Mouse (Mus musculus) left cerebral cortex, postnatal 4 days (tissue): ENCODE measurements around the gene Trim54. TPM values are rescaled to one million over a fixed set of nuclear protein-coding genes. Genes with fewer than 3 reads are reported as not detected.
A peak's percentile ranks its signal among the peaks of the same experiment; 100 is the strongest.

Source experiments
- DNase-seq: peaks from one replicate; pipeline ENCODE4 v3.0.0-alpha.2; 2022
- intact Hi-C: fragments of 180-260 bp; cut with DNase I; formaldehyde crosslinking; loops from one replicate; pipeline ENCODE4 v1.15.1; 2025
- total RNA-seq, 2 experiments: library from RNA; stranded (reverse); gene quantifications; 2 replicates each; pipeline ENCODE4 v1.2.3; 2021

The Trim54 gene
- total RNA-seq, 2 experiments from 2014 or later = not detected

GRCm38 (mm10) chr5:31179766-31180630 lies 63.5 kb downstream of the Trim54 start, which contains the start of the genes Gm29609 and Gtf3c2:
Gm29609 (minus strand) TSS chr5:31179911.
Gtf3c2 (minus strand) TSS chr5:31180144.
- intact Hi-C loops = no loop called here
- DNase-seq = peak; percentile 96

DNA sequence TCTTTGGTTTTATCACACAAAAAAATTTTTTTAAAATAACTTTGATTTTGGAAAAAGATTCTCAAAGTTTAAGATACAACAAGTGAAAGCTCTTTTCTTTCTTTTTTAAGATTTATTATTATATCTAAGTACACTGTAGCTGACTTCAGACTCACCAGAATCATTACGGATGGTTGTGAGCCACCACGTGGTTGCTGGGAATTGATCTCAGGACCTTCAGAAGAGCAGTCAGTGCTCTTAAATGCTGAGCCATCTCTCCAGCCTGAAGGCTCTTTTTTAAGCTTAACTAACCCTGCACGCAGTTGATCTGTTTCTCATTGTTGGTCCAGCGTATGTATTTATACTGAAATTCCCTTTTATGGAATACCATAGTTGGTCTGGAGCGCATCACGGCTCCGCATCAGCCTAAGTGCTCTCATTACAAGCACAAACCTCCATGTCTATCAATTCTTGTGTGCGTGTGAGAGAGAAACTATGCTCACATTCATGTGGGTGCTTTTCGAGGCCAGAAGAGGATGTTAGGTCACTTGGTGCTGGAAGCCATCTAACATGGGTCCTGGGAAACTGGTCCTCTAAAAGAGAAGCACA lies 64.8 kb downstream of the Trim54 start:
- intact Hi-C loops = no loop called here

DNA sequence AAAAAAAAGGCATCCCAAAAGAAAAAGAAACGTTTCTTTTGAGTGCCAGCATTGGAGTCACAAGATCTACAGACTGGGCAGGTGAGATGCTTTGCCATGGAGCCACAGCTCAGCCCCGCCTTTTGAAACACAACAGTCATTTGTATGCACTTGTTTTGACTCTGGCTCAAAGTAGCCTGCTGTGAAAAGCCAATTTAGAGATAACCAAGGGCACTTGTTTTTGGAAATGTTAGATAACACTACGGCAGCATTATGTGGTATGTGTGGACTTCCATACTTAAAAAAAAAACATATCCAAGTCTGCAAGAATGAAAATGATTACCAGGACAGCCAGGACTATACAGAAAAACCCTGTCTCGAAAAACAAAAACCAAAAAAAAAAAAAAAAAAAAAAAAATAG lies 67.2 kb downstream of the Trim54 start:
- intact Hi-C loops = no loop called here
- DNase-seq = no peak

More for the DNA sequence above, 64.8 kb downstream of the Trim54 start:
- DNase-seq = no peak

Other genes starting within 250 kb of the Trim54 start
- gene Tmem214, start 248.7 kb upstream of the Trim54 start, total RNA-seq = 10 to 100 TPM; 60.3 to 65.5 TPM
- gene Agbl5, start 228.0 kb upstream of the Trim54 start, total RNA-seq = 10 to 100 TPM; 48.4 to 52.2 TPM
- gene Ost4, start 208.9 kb upstream of the Trim54 start, total RNA-seq = 100 to 1,000 TPM in 1 of 2 experiments, 10 to 100 TPM in 1; 95.0 to 112 TPM
- gene Emilin1, start 203.3 kb upstream of the Trim54 start, total RNA-seq = 1 to 10 TPM; 7.0 to 7.9 TPM
- gene Khk, start 195.3 kb upstream of the Trim54 start, total RNA-seq = 1 to 10 TPM; 4.7 to 4.8 TPM
- 10 to 100 TPM; 53.9 TPM for gene Cgref1, start 171.1 kb upstream of the Trim54 start, total RNA-seq
- gene Preb, start 156.4 kb upstream of the Trim54 start, total RNA-seq = 100 to 1,000 TPM; 114 to 116 TPM
- under 1 TPM in 1 of 2 experiments, not detected in 1; 0.08 TPM for gene Tcf23, start 148.1 kb upstream of the Trim54 start, total RNA-seq
- 10 to 100 TPM; 59.2 to 66.2 TPM for gene Atraid, start 68.4 kb upstream of the Trim54 start, total RNA-seq
- gene Slc5a6, start 67.8 kb upstream of the Trim54 start, total RNA-seq = 10 to 100 TPM; 17.6 to 23.5 TPM
- 10 to 100 TPM; 34.1 to 37.6 TPM for gene Cad, start 61.9 kb upstream of the Trim54 start, total RNA-seq
- gene Dnajc5g, start 10.4 kb upstream of the Trim54 start, total RNA-seq = not detected
- gene Slc30a3, start 8.5 kb upstream of the Trim54 start, total RNA-seq = 10 to 100 TPM; 11.9 to 14.1 TPM
- not detected for gene Ucn, start 22.1 kb downstream of the Trim54 start, total RNA-seq
- 10 to 100 TPM; 25.1 to 31.4 TPM for gene Mpv17, start 37.5 kb downstream of the Trim54 start, total RNA-seq
- gene Gm29609, start 63.2 kb downstream of the Trim54 start, total RNA-seq = 1 to 10 TPM; 2.7 to 4.4 TPM
- 10 to 100 TPM; 68.9 to 74.0 TPM for gene Gtf3c2, start 63.4 kb downstream of the Trim54 start, total RNA-seq
- 10 to 100 TPM; 66.7 to 72.1 TPM for gene Snx17, start 76.5 kb downstream of the Trim54 start, total RNA-seq
- gene Eif2b4, start 76.7 kb downstream of the Trim54 start, total RNA-seq = 10 to 100 TPM; 45.8 to 48.3 TPM
- 10 to 100 TPM; 27.6 to 30.1 TPM for gene Zfp513, start 85.6 kb downstream of the Trim54 start, total RNA-seq
- 100 to 1,000 TPM; 144 to 146 TPM for gene Ppm1g, start 104.0 kb downstream of the Trim54 start, total RNA-seq
- gene Nrbp1, start 124.2 kb downstream of the Trim54 start, total RNA-seq = 10 to 100 TPM; 91.8 to 94.3 TPM
- not detected for gene Gm9970, start 124.5 kb downstream of the Trim54 start, total RNA-seq
- 1 to 10 TPM; 2.2 to 3.1 TPM for gene Krtcap3, start 135.0 kb downstream of the Trim54 start, total RNA-seq
- 10 to 100 TPM; 65.9 to 69.3 TPM for gene Ift172, start 174.4 kb downstream of the Trim54 start, total RNA-seq
- gene Fndc4, start 179.4 kb downstream of the Trim54 start, total RNA-seq = 100 to 1,000 TPM; 170 to 172 TPM
- gene Gckr, start 180.7 kb downstream of the Trim54 start, total RNA-seq = under 1 TPM in 1 of 2 experiments, not detected in 1; 0.52 TPM